Mouse (Mus musculus): ENCODE measurements around the gene Vsig8. TPM values are rescaled to one million over a fixed set of nuclear protein-coding genes. Genes with fewer than 3 reads are reported as not detected.

The Vsig8 gene
- total RNA-seq (2023), result not detected in 4 replicates

DNA sequence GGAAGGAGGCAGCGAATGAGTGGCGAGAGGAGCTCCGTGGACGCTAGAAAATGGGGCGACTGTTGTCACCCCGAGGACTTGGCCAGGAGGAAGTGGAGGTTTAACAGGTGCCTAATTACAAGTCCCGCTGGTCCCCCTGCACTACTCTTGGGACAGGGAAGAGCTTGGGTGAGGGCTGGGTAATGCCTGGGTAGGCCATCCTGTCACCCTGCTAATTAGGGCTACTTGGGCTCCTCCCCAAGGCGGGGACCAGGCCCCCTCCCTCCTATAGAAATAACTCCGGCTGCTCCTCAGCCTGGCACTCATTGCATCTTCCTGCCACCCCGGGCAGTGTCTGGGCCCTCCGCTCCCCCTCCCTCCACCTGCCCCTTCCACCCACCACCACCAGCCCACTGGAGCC is at the start of gene Vsig8:
Vsig8 (plus strand) TSS at position 301 of the 400 bp plus-strand sequence.

DNA sequence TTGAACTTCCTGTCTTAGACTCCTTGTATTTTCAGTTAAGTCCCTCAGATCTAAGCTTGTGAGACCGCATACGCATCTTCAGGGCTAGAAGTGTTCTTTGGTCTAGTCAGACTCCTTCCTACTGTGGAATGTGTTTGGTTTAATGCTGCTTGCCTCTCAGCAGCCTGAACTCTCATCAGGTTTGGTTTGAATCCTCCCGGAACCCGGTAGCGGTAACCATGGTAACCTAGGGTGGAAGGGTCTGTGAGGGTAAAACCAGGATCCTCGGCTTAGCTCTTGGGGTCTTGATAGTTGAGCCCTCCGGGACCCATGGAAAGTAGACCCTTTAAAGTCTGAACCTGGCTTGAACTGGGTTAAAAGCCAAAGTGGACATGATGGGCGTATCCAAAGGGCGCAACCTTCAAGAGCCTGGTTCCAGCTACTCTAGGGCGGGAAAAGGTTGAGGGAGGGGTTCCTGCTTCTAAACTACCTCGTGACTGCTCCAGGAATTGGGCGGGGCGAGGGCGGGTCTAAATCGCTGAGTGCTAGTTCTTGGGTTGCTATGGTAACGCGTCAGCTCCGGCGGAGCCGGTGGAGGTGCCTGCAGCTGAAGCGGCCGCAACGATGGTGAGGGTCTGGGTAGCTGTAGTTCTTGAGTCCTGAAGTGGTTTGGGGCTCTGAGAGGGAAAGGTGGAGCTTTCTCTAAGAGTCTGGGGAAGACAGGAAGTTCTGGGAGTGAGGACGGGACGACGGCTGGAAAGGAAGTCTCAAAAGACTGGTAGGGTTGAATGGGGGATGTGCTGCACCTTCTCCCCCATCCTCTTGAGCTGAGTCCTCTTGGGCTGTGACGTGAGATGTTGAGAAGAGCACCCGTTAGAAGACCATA is 34.9 kb upstream of the Vsig8 start, which contains the start of gene Cfap45:
Cfap45 (plus strand) TSS at position 226 of the 865 bp plus-strand sequence.

DNA sequence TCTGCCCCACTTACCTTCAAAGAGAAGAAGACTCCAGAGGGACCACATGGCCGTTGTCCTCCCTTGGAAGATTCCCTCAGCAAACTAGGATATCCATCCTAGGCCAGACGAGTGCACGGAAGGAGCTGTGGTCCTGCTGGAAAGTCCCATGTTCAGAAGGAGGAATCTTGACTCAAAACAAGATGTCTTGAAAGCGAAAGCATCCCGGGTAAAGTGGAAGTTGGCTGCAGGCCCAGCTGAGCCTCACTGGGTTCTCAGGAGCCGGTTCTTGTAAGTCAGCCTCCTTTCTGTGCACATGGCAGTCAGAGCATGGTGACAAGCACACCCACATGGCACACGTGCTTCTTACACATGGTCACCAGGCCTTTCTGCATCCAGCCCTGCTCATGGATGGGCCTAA is 34.6 kb downstream of the Vsig8 start, which contains the start of gene Slamf8:
Slamf8 (minus strand) TSS at position 184 of the 400 bp plus-strand sequence.

DNA sequence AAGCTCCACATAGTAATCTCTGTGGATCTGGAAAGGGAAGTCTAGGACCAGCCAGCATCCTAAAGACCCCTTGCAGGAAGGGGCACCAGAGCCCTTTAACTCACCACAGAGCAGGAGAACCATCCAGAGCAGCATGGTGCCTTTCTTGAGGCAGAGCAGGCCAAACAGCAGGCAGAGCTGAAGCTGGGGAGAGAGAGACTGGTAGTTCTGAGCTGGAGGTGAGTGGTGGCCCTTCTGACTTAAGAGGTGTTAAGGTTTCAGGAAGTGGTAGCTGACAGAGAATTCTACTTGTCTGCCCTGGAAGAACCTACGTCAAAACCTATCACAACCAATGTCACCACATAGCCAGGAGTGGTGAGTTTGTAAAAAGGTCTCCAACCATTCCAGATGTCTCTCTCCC is 46.6 kb downstream of the Vsig8 start, which contains the start of gene Fcrl6:
Fcrl6 (minus strand) TSS at position 226 of the 400 bp plus-strand sequence.

Other genes with a start within 250 kb of the Vsig8 start
- gene Kcnj9, start 226.6 kb upstream of the Vsig8 start, total RNA-seq (2023), result 0.15 TPM in 2 of 4 replicates, not detected in the others
- gene Kcnj10, start 214.7 kb upstream of the Vsig8 start, total RNA-seq (2023), result 0.94 to 1.5 TPM (median 1.2 TPM) in 4 replicates
- gene Pigm, start 179.4 kb upstream of the Vsig8 start, total RNA-seq (2023), result 26.4 to 30.1 TPM (median 29.0 TPM) in 4 replicates
- gene Slamf9, start 80.6 kb upstream of the Vsig8 start, total RNA-seq (2023), result 1.9 to 3.8 TPM (median 3.3 TPM) in 4 replicates
- 8.5 to 13.2 TPM (median 11.4 TPM) in 4 replicates for gene Igsf9, start 74.2 kb upstream of the Vsig8 start, total RNA-seq (2023)
- 126 to 136 TPM (median 128 TPM) in 4 replicates for gene Tagln2, start 55.9 kb upstream of the Vsig8 start, total RNA-seq (2023)
- gene Cfap45, start 35.1 kb upstream of the Vsig8 start, total RNA-seq (2023), result 2.4 to 4.8 TPM (median 3.6 TPM) in 4 replicates
- 0.66 TPM in 1 of 4 replicates, not detected in the others for gene Slamf8, start 34.6 kb downstream of the Vsig8 start, total RNA-seq (2023)
- not detected in 4 replicates for gene Fcrl6, start 46.6 kb downstream of the Vsig8 start, total RNA-seq (2023)
- 0.83 to 1.1 TPM (median 0.91 TPM) in 3 of 4 replicates, not detected in the other for gene Dusp23, start 77.0 kb downstream of the Vsig8 start, total RNA-seq (2023)
- not detected in 4 replicates for gene Crp, start 142.1 kb downstream of the Vsig8 start, total RNA-seq (2023)

All from B cell, adult 62 days (primary cell).